Mouse (Mus musculus) hindbrain, embryonic 10.5 days (tissue): Measurements from ENCODE around the gene Wfikkn2. TPM values are rescaled to one million over a fixed set of nuclear protein-coding genes. Genes with fewer than 3 reads are reported as not detected.
A peak's percentile ranks its signal among the peaks of the same experiment; 100 is the strongest.

Source experiments
- DNase-seq: peaks from one replicate; pipeline ENCODE4 v3.0.0-alpha.2; 2017; ENCODE audit warnings: low spot score
- H3K27ac ChIP-seq: fragments of 300-500 bp; sonication (generic); 2 replicates; pipeline ENCODE4 v1.5.1; 2016; ENCODE audit warnings: mild to moderate bottlenecking, moderate library complexity
- H3K27me3 ChIP-seq: fragments of 300-500 bp; sonication (generic); 2 replicates; pipeline ENCODE4 v1.6.1; 2016; ENCODE audit warnings: mild to moderate bottlenecking; ENCODE audit not compliant: poor library complexity, insufficient read depth, severe bottlenecking
- H3K36me3 ChIP-seq: fragments of 300-500 bp; sonication (generic); 2 replicates; pipeline ENCODE4 v1.6.1; 2016; ENCODE audit warnings: mild to moderate bottlenecking, moderate library complexity
- H3K4me1 ChIP-seq: fragments of 300-500 bp; sonication (generic); replicated peaks from 2 replicates; pipeline ENCODE4 v1.6.1; 2016; ENCODE audit warnings: mild to moderate bottlenecking
- H3K4me3 ChIP-seq: fragments of 300-500 bp; sonication (generic); 2 replicates; pipeline ENCODE4 v1.5.1; 2016; ENCODE audit warnings: mild to moderate bottlenecking, moderate library complexity
- H3K9me3 ChIP-seq: fragments of 300-500 bp; sonication (generic); 2 replicates; pipeline ENCODE4 v1.6.1; 2016; ENCODE audit warnings: mild to moderate bottlenecking, moderate library complexity
- WGBS: fragments of 180-500 bp; shearing (Covaris S2); methylation state at CpG from one replicate; pipeline ENCODE4 v1.1.7; 2016; 5-methylcytosine and 5-hydroxymethylcytosine counted together
- polyA plus RNA-seq: library from polyadenylated mRNA; unstranded; fragments of >200 nt; fragmentation: Nextera tagmentation; extraction: Ambion mirVana; gene quantifications from 2 replicates; pipeline ENCODE4 v1.2.1, GENCODE M21; 2016

The Wfikkn2 gene
- polyA plus RNA-seq: 0.61 and 2.0 TPM in 2 replicates

DNA sequence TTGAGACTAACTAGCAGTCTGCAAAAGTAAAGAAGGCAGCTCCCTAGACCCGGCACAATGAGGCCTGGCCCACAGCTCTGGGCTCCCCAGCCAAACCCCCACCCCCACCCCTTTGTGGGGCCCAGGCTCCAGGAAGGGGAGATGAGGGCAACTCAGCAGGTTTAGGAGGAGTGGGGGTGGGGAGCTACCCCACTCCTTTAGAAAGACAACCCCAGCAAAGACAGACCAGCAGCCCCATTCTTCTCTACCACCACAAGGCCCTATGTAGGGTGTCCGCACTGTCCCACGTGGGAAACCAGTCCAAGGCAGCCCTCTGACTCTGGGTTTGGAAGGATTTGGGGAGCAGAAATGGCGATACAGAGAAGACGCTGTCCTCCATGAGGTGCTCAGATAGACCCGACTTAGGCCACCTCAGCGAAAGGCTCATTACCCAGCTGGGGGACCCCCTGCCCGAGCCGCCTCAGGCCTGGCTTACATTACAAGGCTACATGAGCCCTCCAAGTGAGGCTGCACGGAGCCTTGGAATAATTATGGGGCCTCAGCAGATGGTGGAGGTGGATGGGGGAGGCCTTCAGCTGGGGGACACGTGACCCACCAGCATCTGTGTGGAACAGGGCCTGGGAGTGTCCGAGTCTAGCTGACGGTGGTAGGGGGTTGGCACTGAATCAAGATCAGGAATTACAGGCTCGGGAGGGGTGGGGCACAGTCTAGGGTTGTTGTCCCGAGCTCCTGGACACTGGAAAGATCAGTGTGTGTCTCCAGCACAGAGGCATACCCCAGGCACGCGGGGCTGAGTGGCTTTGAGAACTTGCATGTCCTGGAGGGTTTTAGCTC is at the start of gene Wfikkn2:
Gene Wfikkn2 (minus strand): TSS at position 51 of the 834 bp plus-strand sequence.
- Histone ChIP-seq H3K9me3 (no peaks in the 10 kb centered on the region), H3K36me3 (no peaks in the 10 kb centered on the region), H3K4me1 (peaks cover 59% of the 10 kb centered on the region), H3K27ac (peak within 1 kb of the TSS; percentile 79), H3K27me3 (peaks cover 45% of the 10 kb centered on the region), H3K4me3 (no peak within 1 kb of the TSS)
- 43% methylated on average over 17 of the region's 17 CpGs for WGBS
- peak; percentile 72 for DNase-seq

DNA sequence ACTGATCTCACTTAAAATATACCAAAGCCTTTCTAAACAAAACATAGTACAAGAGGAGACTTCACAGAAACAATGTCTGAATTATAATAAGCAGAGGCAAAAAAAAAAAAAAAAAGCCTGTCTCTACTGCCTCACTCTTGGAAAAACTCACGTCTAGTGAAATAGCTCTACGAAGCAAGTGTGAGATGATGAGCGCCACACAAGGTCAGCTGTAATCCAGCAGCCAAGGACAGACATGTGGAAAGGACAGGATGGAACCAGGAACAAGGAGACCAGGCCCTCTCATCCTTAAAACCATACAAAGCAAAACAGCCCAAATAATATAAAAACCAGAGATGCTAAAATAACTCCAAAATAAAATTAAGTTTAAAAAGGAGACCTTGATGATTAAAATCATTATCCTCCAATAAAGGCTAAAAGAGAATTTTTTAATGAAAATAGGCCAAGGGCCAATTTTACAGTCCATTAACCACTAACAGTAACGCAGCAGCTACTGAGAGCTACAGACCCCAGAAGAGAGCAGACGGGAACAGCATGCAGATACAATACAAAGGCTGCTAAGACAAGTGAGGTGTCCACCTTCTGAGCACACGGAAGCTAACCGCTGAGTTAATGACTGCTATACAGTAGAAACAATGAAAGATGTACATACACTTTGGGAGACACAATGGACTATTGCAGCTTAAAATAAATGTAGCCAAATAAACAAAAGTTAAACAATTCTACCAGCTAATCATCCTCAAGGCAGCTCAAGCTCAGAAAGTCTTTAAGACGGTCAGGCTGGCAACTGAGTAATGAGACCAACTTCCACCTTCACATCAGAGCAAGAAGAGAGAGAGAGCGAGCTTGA is 49.4 kb upstream of the Wfikkn2 start:
- Histone ChIP-seq H3K27ac (no peak overlapping the region), H3K4me1 (no peaks in the 10 kb centered on the region), H3K4me3 (no peak overlapping the region), H3K36me3 (peaks cover 100% of the 10 kb centered on the region), H3K27me3 (no peaks in the 10 kb centered on the region), H3K9me3 (no peaks in the 10 kb centered on the region)
- no peak for DNase-seq
- WGBS: 79% methylated on average over 9 of the region's 9 CpGs

GRCm38 (mm10) chr11:94290062-94290740 is 44.4 kb upstream of the Wfikkn2 start:
- H3K4me1 ChIP-seq: no peaks in the 10 kb centered on the region
- H3K27ac ChIP-seq: no peak overlapping the region
- no peak for DNase-seq
- no peaks in the 10 kb centered on the region for H3K27me3 ChIP-seq
- H3K36me3 ChIP-seq: peaks cover 100% of the 10 kb centered on the region
- no peak overlapping the region for H3K4me3 ChIP-seq
- no peaks in the 10 kb centered on the region for H3K9me3 ChIP-seq
- 95% methylated on average over 10 of the region's 10 CpGs for WGBS

DNA sequence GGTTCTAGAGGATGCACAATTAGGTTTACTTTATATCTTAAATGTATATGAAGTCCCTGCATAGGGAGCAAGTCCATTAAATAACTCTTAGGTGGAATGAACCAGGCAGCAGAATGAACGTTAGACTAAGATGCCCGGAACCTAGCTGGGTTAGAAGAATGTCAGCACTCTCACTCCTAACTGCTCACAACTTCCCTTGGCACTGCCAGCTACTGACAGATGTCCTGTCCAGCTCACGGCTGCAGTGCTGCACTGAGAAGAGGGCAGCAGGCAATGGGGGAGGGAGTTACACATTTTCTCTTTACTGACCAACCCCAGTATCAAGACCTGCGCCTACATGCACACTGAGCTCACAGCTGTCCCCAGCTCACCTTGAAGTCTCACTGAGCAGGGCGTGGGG is 41.3 kb upstream of the Wfikkn2 start:
- H3K27ac ChIP-seq: no peak overlapping the region
- no peaks in the 10 kb centered on the region for H3K9me3 ChIP-seq
- H3K4me3 ChIP-seq: no peak overlapping the region
- H3K27me3 ChIP-seq: no peaks in the 10 kb centered on the region
- DNase-seq: no peak
- no peaks in the 10 kb centered on the region for H3K4me1 ChIP-seq
- WGBS: 95% methylated on average over 5 of the region's 5 CpGs
- H3K36me3 ChIP-seq: peaks cover 96% of the 10 kb centered on the region

- WGBS: 94% methylated on average over 11 of the region's 11 CpGs
- Histone ChIP-seq H3K4me3 (no peak overlapping the region), H3K27ac (no peak overlapping the region), H3K4me1 (no peaks in the 10 kb centered on the region), H3K36me3 (peaks cover 85% of the 10 kb centered on the region), H3K27me3 (no peaks in the 10 kb centered on the region), H3K9me3 (no peaks in the 10 kb centered on the region)
- no peak for DNase-seq
Measured at GRCm38 (mm10) chr11:94285886-94286574, 40.2 kb upstream of the Wfikkn2 start.

GRCm38 (mm10) chr11:94283536-94284099 is 37.8 kb upstream of the Wfikkn2 start:
- DNase-seq: no peak

GRCm38 (mm10) chr11:94282291-94282690 is 36.5 kb upstream of the Wfikkn2 start:
- no peak overlapping the region for H3K4me3 ChIP-seq
- no peaks in the 10 kb centered on the region for H3K9me3 ChIP-seq
- 71% methylated on average over 5 of the region's 5 CpGs for WGBS
- H3K27ac ChIP-seq: no peak overlapping the region
- peaks cover 48% of the 10 kb centered on the region for H3K36me3 ChIP-seq
- peaks cover 10% of the 10 kb centered on the region for H3K4me1 ChIP-seq
- H3K27me3 ChIP-seq: no peaks in the 10 kb centered on the region
- DNase-seq: no peak

More at GRCm38 (mm10) chr11:94283536-94284099, 37.8 kb upstream of the Wfikkn2 start:
- Histone ChIP-seq H3K9me3 (no peaks in the 10 kb centered on the region), H3K27me3 (no peaks in the 10 kb centered on the region), H3K4me3 (no peak overlapping the region), H3K27ac (no peak overlapping the region), H3K36me3 (peaks cover 61% of the 10 kb centered on the region), H3K4me1 (peaks cover 8% of the 10 kb centered on the region; the same call in 1 of the 2 replicates)
- WGBS: 95% methylated on average over 6 of the region's 6 CpGs

GRCm38 (mm10) chr11:94281199-94282181 is 35.7 kb upstream of the Wfikkn2 start, which contains the start of gene Gm21885:
Gene Gm21885 (plus strand): TSS chr11:94281873.
- 86% methylated on average over 11 of the region's 11 CpGs for WGBS
- Histone ChIP-seq H3K27me3 (no peaks in the 10 kb centered on the region), H3K9me3 (no peaks in the 10 kb centered on the region), H3K4me3 (no peak within 1 kb of the TSS), H3K4me1 (peaks cover 18% of the 10 kb centered on the region), H3K36me3 (peaks cover 40% of the 10 kb centered on the region), H3K27ac (peak within 1 kb of the TSS; percentile 17; the same call in 1 of the 2 replicates)
- DNase-seq: no peak

- H3K9me3 ChIP-seq: no peaks in the 10 kb centered on the region
Measured at GRCm38 (mm10) chr11:94276869-94277337, 31.1 kb upstream of the Wfikkn2 start.

GRCm38 (mm10) chr11:94275686-94276085 is 29.9 kb upstream of the Wfikkn2 start:
- DNase-seq: no peak
- H3K4me3 ChIP-seq: no peak overlapping the region
- 0 out of 2 replicates have a peak, but pooled peaks cover 9% of the 10 kb centered on the region for H3K27me3 ChIP-seq
- H3K4me1 ChIP-seq: peaks cover 21% of the 10 kb centered on the region
- no peaks in the 10 kb centered on the region for H3K9me3 ChIP-seq
- no peaks in the 10 kb centered on the region for H3K36me3 ChIP-seq
- H3K27ac ChIP-seq: no peak overlapping the region
- 84% methylated on average over 2 of the region's 2 CpGs for WGBS

More at GRCm38 (mm10) chr11:94276869-94277337, 31.1 kb upstream of the Wfikkn2 start:
- H3K4me3 ChIP-seq: peak overlapping the region; percentile 41
- peaks cover 23% of the 10 kb centered on the region for H3K4me1 ChIP-seq
- DNase-seq: peak; percentile 87
- H3K36me3 ChIP-seq: no peaks in the 10 kb centered on the region
- H3K27me3 ChIP-seq: 0 out of 2 replicates have a peak, but pooled peaks cover 9% of the 10 kb centered on the region
- H3K27ac ChIP-seq: peak overlapping the region; percentile 76
- WGBS: 6% methylated on average over 20 of the region's 20 CpGs

GRCm38 (mm10) chr11:94275226-94275625 is 29.4 kb upstream of the Wfikkn2 start:
- Histone ChIP-seq H3K36me3 (no peaks in the 10 kb centered on the region), H3K9me3 (no peaks in the 10 kb centered on the region), H3K27me3 (0 out of 2 replicates have a peak, but pooled peaks cover 9% of the 10 kb centered on the region), H3K27ac (no peak overlapping the region), H3K4me3 (no peak overlapping the region), H3K4me1 (peaks cover 17% of the 10 kb centered on the region)
- DNase-seq: no peak
- 85% methylated on average over 7 of the region's 7 CpGs for WGBS
